Mouse (Mus musculus): Measurements from ENCODE around the gene C1ra. TPM values are rescaled to one million over a fixed set of nuclear protein-coding genes. Genes with fewer than 3 reads are reported as not detected.
"Not testable (repeated sequence)": the region's sequence is repeated elsewhere in the genome, so short reads cannot be mapped to it uniquely, and the experiment has no call there.

Gene C1ra
- polyA plus RNA-seq, 1 experiment from 2014 or later: 0.33 TPM

- WGBS: 67% methylated on average over 5 of the region's 5 CpGs
- no peaks in the 10 kb centered on the region for H3K36me3 ChIP-seq
These were observed 35.0 kb upstream of the C1ra start for GRCm38 (mm10) chr6:124477221-124477655.

DNA sequence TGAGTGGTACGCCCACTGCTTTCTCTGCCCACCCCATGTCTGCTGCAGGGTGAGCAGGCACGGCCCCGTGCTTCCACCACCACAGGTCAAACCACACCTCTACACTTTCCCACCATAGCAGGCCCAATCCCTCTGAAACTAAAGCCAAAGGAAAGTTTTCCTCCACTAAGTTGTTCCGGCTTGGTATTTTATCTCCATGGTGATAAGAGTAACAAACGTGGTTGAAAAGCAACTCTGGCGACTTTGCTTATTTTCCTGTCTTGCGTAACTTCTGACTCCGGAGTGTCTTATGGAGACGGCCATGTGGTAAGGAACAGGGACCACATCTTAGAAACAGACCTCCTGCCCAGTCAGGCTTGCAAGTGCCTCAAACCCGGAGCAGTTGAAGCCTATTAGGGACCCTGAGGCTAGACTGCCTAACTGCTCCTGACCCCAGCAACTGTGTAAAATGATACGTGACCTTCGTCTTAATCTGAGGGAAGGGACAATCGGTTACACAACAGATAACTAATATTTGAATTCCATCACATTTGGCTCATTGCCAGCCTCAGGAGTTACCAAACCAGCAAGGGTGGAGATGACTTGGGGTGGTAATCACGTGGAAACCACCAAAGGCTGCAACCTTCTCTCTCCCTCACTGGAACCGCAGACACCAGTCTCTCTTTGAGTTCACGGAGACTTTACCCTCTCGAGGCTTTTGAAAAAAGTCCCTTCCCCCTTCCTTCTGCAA, 34.1 kb upstream of the C1ra start:
- Histone ChIP-seq H3K4me1 (replicated peaks) (peaks cover 11% of the 10 kb centered on the region; the same call in 1 of the 2 replicates), H3K9me3 (no peaks in the 10 kb centered on the region), H3K27ac (no peak overlapping the region), H3K27me3 (ENCODE audit: insufficient read depth, poor library complexity, severe bottlenecking) (no peaks in the 10 kb centered on the region), H3K36me3 (no peaks in the 10 kb centered on the region), H3K4me3 (no peak overlapping the region)
- no peak for DNase-seq (ENCODE audit: low spot score)
- 77% methylated on average over 17 of the region's 17 CpGs for WGBS

More at GRCm38 (mm10) chr6:124477221-124477655, 35.0 kb upstream of the C1ra start:
- Histone ChIP-seq H3K27ac (no peak overlapping the region), H3K9me3 (no peaks in the 10 kb centered on the region), H3K27me3 (ENCODE audit: insufficient read depth, poor library complexity, severe bottlenecking) (no peaks in the 10 kb centered on the region), H3K4me1 (replicated peaks) (peaks cover 11% of the 10 kb centered on the region; the same call in 1 of the 2 replicates), H3K4me3 (no peak overlapping the region)
- DNase-seq (ENCODE audit: low spot score): no peak

- H3K4me3 ChIP-seq: no peak overlapping the region
- H3K4me1 ChIP-seq (replicated peaks): peaks cover 11% of the 10 kb centered on the region; the same call in 1 of the 2 replicates
- no peaks in the 10 kb centered on the region for H3K27me3 ChIP-seq (ENCODE audit: insufficient read depth, poor library complexity, severe bottlenecking)
- no peaks in the 10 kb centered on the region for H3K36me3 ChIP-seq
- 88% methylated on average over 3 of the region's 3 CpGs for WGBS
- DNase-seq (ENCODE audit: low spot score): no peak
- no peak overlapping the region for H3K27ac ChIP-seq
- no peaks in the 10 kb centered on the region for H3K9me3 ChIP-seq
These were observed 33.2 kb upstream of the C1ra start for GRCm38 (mm10) chr6:124478874-124479572.

DNA sequence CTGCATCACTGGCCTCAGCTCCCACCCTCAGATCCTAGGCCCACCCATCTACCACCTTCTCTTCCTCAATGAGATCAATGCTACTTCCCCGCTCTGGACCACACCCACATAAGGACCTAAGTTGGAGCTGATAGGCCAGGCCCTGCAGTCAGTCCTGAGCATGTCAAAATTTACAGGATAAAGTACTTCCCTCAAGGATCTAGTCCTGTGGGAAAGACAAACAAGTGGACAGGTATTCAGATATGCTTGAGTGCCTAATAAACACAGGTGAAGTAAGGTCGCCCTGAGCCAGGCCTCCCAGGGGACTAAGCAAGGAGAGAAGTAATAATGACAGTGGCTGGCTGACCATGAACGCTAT, 32.7 kb upstream of the C1ra start:
- 92% methylated on average over 3 of the region's 3 CpGs for WGBS
- no peak for DNase-seq (ENCODE audit: low spot score)
- no peak overlapping the region for H3K4me3 ChIP-seq
- no peaks in the 10 kb centered on the region for H3K9me3 ChIP-seq
- no peak overlapping the region for H3K27ac ChIP-seq
- no peaks in the 10 kb centered on the region for H3K27me3 ChIP-seq (ENCODE audit: insufficient read depth, poor library complexity, severe bottlenecking)
- peaks cover 11% of the 10 kb centered on the region; the same call in 1 of the 2 replicates for H3K4me1 ChIP-seq (replicated peaks)
- no peaks in the 10 kb centered on the region for H3K36me3 ChIP-seq

DNA sequence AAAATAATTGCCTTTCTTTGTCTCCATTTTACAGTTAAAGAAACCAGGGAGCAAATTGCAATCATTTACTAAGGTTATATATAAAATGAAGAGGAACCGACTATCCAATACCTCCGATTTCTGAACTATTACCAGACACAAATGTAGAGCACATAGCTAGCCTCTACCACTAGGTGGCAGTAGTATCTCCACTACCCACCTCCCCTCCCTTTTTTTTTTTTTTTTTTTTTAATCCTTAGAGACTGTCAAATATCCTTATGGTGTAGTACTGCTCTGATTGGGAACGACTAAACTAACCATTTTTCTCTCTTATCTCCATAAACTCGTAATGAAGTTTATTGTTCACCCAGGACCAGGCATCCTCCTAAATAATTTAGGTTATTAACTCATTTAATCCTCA, 31.9 kb upstream of the C1ra start:
- Histone ChIP-seq H3K4me1 (replicated peaks) (peaks cover 11% of the 10 kb centered on the region; the same call in 1 of the 2 replicates), H3K27me3 (ENCODE audit: insufficient read depth, poor library complexity, severe bottlenecking) (no peaks in the 10 kb centered on the region), H3K4me3 (no peak overlapping the region), H3K9me3 (no peaks in the 10 kb centered on the region), H3K36me3 (no peaks in the 10 kb centered on the region), H3K27ac (no peak overlapping the region)
- WGBS: 56% methylated on average over 4 of the region's 4 CpGs
- no peak for DNase-seq (ENCODE audit: low spot score)

- H3K27ac ChIP-seq: no peak overlapping the region
- no peaks in the 10 kb centered on the region for H3K27me3 ChIP-seq (ENCODE audit: insufficient read depth, poor library complexity, severe bottlenecking)
- WGBS: 25% methylated on average over 6 of the region's 6 CpGs
- H3K4me3 ChIP-seq: no peak overlapping the region
- peak; percentile 71 for DNase-seq (ENCODE audit: low spot score)
- H3K9me3 ChIP-seq: no peaks in the 10 kb centered on the region
- H3K4me1 ChIP-seq (replicated peaks): peaks cover 6% of the 10 kb centered on the region; the same call in 1 of the 2 replicates
- no peaks in the 10 kb centered on the region for H3K36me3 ChIP-seq
These were observed 30.6 kb upstream of the C1ra start for GRCm38 (mm10) chr6:124481571-124481970.

DNA sequence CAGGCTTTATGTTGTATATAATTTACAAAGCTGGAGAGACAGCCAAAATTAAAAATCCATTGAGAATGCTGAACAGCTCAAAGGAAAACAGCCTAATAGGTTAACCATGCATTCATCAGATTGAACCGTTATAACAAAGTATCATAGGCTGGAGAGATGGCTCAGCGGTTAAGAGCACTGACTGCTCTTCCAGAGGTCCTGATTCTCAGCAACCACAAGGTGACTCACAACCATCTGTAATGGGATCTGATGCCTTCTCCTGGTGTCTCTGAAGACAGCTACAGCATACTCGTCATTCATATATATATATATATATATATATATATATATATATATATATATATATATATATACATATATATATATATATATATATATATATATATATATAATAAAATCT, 28.4 kb upstream of the C1ra start:
- 86% methylated on average over 3 of the region's 3 CpGs for WGBS
- not testable (repeated sequence) for H3K36me3 ChIP-seq; H3K4me3 ChIP-seq; H3K9me3 ChIP-seq; H3K27me3 ChIP-seq (ENCODE audit: insufficient read depth, poor library complexity, severe bottlenecking); H3K27ac ChIP-seq; DNase-seq (ENCODE audit: low spot score); H3K4me1 ChIP-seq (replicated peaks)

GRCm38 (mm10) chr6:124484851-124485250, 27.4 kb upstream of the C1ra start:
- 88% methylated on average over 7 of the region's 7 CpGs for WGBS
- H3K4me3 ChIP-seq: no peak overlapping the region
- no peaks in the 10 kb centered on the region for H3K36me3 ChIP-seq
- H3K4me1 ChIP-seq (replicated peaks): no peaks in the 10 kb centered on the region; the same call in 1 of the 2 replicates
- H3K27me3 ChIP-seq (ENCODE audit: insufficient read depth, poor library complexity, severe bottlenecking): no peaks in the 10 kb centered on the region
- no peaks in the 10 kb centered on the region for H3K9me3 ChIP-seq
- H3K27ac ChIP-seq: no peak overlapping the region
- no peak for DNase-seq (ENCODE audit: low spot score)

GRCm38 (mm10) chr6:124485414-124486144, 26.6 kb upstream of the C1ra start:
- peak overlapping the region; percentile 37 for H3K4me3 ChIP-seq
- no peaks in the 10 kb centered on the region; the same call in 1 of the 2 replicates for H3K4me1 ChIP-seq (replicated peaks)
- no peaks in the 10 kb centered on the region for H3K27me3 ChIP-seq (ENCODE audit: insufficient read depth, poor library complexity, severe bottlenecking)
- DNase-seq (ENCODE audit: low spot score): peak; percentile 51
- no peaks in the 10 kb centered on the region for H3K9me3 ChIP-seq
- 35% methylated on average over 21 of the region's 21 CpGs for WGBS
- no peaks in the 10 kb centered on the region for H3K36me3 ChIP-seq
- H3K27ac ChIP-seq: peak overlapping the region; percentile 53; the same call in 1 of the 2 replicates

- H3K27ac ChIP-seq: no peak overlapping the region
- H3K4me3 ChIP-seq: no peak overlapping the region
- H3K36me3 ChIP-seq: no peaks in the 10 kb centered on the region
- H3K27me3 ChIP-seq (ENCODE audit: insufficient read depth, poor library complexity, severe bottlenecking): no peaks in the 10 kb centered on the region
- no peaks in the 10 kb centered on the region for H3K4me1 ChIP-seq (replicated peaks)
- H3K9me3 ChIP-seq: no peaks in the 10 kb centered on the region
- no peak for DNase-seq (ENCODE audit: low spot score)
- 61% methylated on average over 2 of the region's 2 CpGs for WGBS
These were observed 24.7 kb upstream of the C1ra start for GRCm38 (mm10) chr6:124487509-124487908.

GRCm38 (mm10) chr6:124488952-124489351, 23.3 kb upstream of the C1ra start:
- Histone ChIP-seq H3K27ac (no peak overlapping the region), H3K27me3 (ENCODE audit: insufficient read depth, poor library complexity, severe bottlenecking) (no peaks in the 10 kb centered on the region), H3K4me3 (no peak overlapping the region), H3K36me3 (no peaks in the 10 kb centered on the region), H3K9me3 (no peaks in the 10 kb centered on the region), H3K4me1 (replicated peaks) (peaks cover 4% of the 10 kb centered on the region)
- 82% methylated on average over 4 of the region's 4 CpGs for WGBS
- no peak for DNase-seq (ENCODE audit: low spot score)

- 83% methylated on average over 6 of the region's 6 CpGs for whole genome bisulfite sequencing
- Histone ChIP-seq H3K4me3 (no peak overlapping the region), H3K4me1 (replicated peaks) (peaks cover 4% of the 10 kb centered on the region), H3K27me3 (ENCODE audit: insufficient read depth, poor library complexity, severe bottlenecking) (no peaks in the 10 kb centered on the region), H3K27ac (no peak overlapping the region), H3K36me3 (no peaks in the 10 kb centered on the region), H3K9me3 (0 out of 2 replicates have a peak, but pooled peaks cover 3% of the 10 kb centered on the region)
- DNase-seq (ENCODE audit: low spot score): no peak
These were observed 20.8 kb upstream of the C1ra start for GRCm38 (mm10) chr6:124491427-124491826.

All from hindbrain, embryonic 10.5 days (tissue).